Mouse (Mus musculus) MEL (cell line): ENCODE results near the gene Rasgef1b.

Experiments used
- CTCF ChIP-seq, 3 experiments: IDR thresholded peaks in 2 of 3; conservative IDR thresholded peaks in 1 of 3; 2 replicates each; pipeline ENCODE4 v1.5.1; 2011 to 2012; ENCODE audit warnings: low read length in 3 of 3, low read depth in 2 of 3, mild to moderate bottlenecking in 2 of 3, improper control_type of control experiment in 1 of 3, inconsistent platforms in 1 of 3, mixed read lengths in 1 of 3, moderate library complexity in 1 of 3; ENCODE audit not compliant: control insufficient read depth in 1 of 3, insufficient read depth in 1 of 3, poor library complexity in 1 of 3, severe bottlenecking in 1 of 3
- E2F4 ChIP-seq: IDR thresholded peaks from 2 replicates; pipeline ENCODE4 v1.6.1; 2011; ENCODE audit warnings: low read depth, low read length, improper control_type of control experiment, borderline replicate concordance
- EP300 ChIP-seq, 2 experiments: IDR thresholded peaks; 2 replicates each; pipeline ENCODE4 v1.6.1; 2011; ENCODE audit warnings: improper control_type of control experiment in 2 of 2, low read length in 2 of 2, low read depth in 1 of 2, mild to moderate bottlenecking in 1 of 2
- GABPA ChIP-seq: IDR thresholded peaks from 2 replicates; pipeline ENCODE4 v1.6.1; 2012; ENCODE audit warnings: low read depth, mild to moderate bottlenecking, inconsistent platforms, low read length, improper control_type of control experiment, moderate library complexity
- HCFC1 ChIP-seq: IDR thresholded peaks from 2 replicates; pipeline ENCODE4 v1.6.1; 2012; ENCODE audit warnings: low read depth, mild to moderate bottlenecking, inconsistent platforms, low read length, improper control_type of control experiment, moderate library complexity
- MAZ ChIP-seq: IDR thresholded peaks from 2 replicates; pipeline ENCODE4 v1.6.1; 2012; ENCODE audit warnings: low read depth, mild to moderate bottlenecking, inconsistent platforms, low read length, improper control_type of control experiment
- MXI1 ChIP-seq: IDR thresholded peaks from 2 replicates; pipeline ENCODE4 v1.6.1; 2011; ENCODE audit warnings: mild to moderate bottlenecking, low read depth, low read length, improper control_type of control experiment
- POLR2A ChIP-seq, 2 experiments: IDR thresholded peaks; 2 replicates each; pipeline ENCODE4 v1.6.1; 2011 to 2012; ENCODE audit warnings: low read length in 2 of 2, mild to moderate bottlenecking in 2 of 2, control low read depth in 1 of 2, improper control_type of control experiment in 1 of 2, low read depth in 1 of 2, moderate library complexity in 1 of 2; ENCODE audit not compliant: control insufficient read depth in 1 of 2, insufficient read depth in 1 of 2, poor library complexity in 1 of 2
- SMC3 ChIP-seq: IDR thresholded peaks from 2 replicates; pipeline ENCODE4 v1.6.1; 2011; ENCODE audit warnings: low read depth, low read length, improper control_type of control experiment

- TF ChIP-seq CTCF (IDR thresholded peaks at IDR 0.05 in 2 of 3, conservative IDR thresholded peaks at IDR 0.05 in 1 of 3; ENCODE audit: control insufficient read depth in 1 of 3, insufficient read depth in 1 of 3, low read depth in 2 of 3, low read length in 3 of 3, poor library complexity in 1 of 3, severe bottlenecking in 1 of 3) = no peak
- no peak for TF ChIP-seq E2F4
- no peak for TF ChIP-seq MAZ
- no peak for TF ChIP-seq EP300 (IDR thresholded peaks at IDR 0.05; ENCODE audit: low read depth in 1 of 2, low read length in 2 of 2)
- no peak for TF ChIP-seq HCFC1
- TF ChIP-seq POLR2A (IDR thresholded peaks at IDR 0.05; ENCODE audit: control insufficient read depth in 1 of 2, insufficient read depth in 1 of 2, low read depth in 1 of 2, low read length in 2 of 2, poor library complexity in 1 of 2) = no peak
- TF ChIP-seq GABPA = no peak
- TF ChIP-seq MXI1 = no peak
- no peak for TF ChIP-seq SMC3
Observed at GRCm38 (mm10) chr5:99493861-99494260, 235.0 kb downstream of the Rasgef1b start.
